Mouse (Mus musculus): ENCODE data around the gene Herc6. TPM values are rescaled to one million over a fixed set of nuclear protein-coding genes. Genes with fewer than 3 reads are reported as not detected.

Gene Herc6
- total RNA-seq (2014; rRNA removed), result 0.84 and 3.5 TPM in 2 replicates
- polyA plus RNA-seq (2015; fragmentation: Nextera tagmentation; extraction: Ambion mirVana), result 1.4 and 1.7 TPM in 2 replicates

DNA sequence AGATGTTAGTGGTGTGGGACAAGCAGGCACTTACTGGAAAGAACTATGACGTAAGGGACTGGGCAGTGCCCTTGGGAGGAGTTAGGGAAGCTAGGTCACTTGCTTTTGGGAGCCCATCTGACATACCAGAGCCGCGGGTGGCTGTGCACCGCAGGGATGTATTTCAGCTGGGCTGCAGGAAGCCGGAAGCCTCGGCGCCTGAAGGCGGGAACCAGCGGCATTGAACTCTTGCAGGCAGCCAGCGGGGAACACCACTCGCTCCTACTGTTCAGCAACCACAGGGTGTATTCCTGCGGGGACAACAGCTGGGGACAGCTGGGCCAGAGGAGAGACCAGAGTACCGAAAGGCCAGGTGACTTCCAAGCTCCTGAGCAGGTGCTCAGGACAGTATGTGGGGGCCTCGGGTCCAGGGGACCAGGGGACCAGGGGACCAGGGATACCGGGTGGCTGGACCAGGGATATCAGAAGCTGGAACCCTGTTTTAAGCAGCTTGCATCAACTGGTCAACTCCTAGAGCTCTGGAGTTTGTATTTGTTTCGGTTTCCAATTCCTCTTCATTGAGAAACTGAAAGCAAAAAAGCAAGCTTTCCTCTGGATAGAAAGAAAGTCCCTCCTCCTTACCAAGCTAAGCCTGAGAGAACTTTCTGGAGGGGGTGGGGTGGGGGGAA lies at the start of gene Herc6:
TSS of gene Herc6 (plus strand) at position 120 of the 668 bp plus-strand sequence.
- Histone ChIP-seq H3K4me3 (ENCODE audit: low read length) (peak within 1 kb of the TSS; percentile 47), H3K4me2 (ENCODE audit: low read depth, low read length) (peak within 1 kb of the TSS; percentile 80), H3K9me3 (ENCODE audit: low read length) (no peaks in the 10 kb centered on the region), H3K36me3 (ENCODE audit: insufficient read depth, low read length) (no peaks in the 10 kb centered on the region), H3K27ac (peak within 1 kb of the TSS; percentile 61; the same call in 1 of the 2 replicates), H3K27me3 (ENCODE audit: insufficient read depth, low read length) (no peaks in the 10 kb centered on the region), H3K4me1 (ENCODE audit: insufficient read depth, low read length) (no peaks in the 10 kb centered on the region), H3K9ac (replicated peaks; ENCODE audit: low read length) (peak within 1 kb of the TSS; percentile 53)
- TF ChIP-seq CTCF (IDR thresholded peaks at IDR 0.05; ENCODE audit: low read depth), result no peak
- DNase-seq (ENCODE audit: low spot score) (peak; percentile 53), ATAC-seq (peak; percentile 84)
- WGBS, result 5% methylated on average over 16 of the region's 16 CpGs

DNA sequence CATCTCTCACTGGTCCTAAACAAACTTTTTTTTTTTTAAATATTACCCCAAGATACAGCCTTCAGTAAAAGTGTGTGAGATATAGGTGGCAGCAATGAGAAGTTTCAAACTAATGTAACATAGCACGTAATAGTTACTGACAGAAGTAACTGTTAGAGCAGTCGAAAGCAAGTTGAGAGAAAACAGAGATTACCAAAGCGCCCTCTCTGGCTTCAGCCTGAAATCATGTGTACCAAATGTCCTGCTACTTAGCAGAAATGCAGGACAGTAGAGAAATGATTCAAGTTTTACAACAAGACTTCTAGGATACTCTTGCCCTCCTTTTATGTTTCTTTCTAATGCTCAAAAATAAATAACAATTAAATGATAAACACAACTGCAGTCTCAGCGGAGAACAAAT lies 49.8 kb upstream of the Herc6 start:
- Histone ChIP-seq H3K4me1 (ENCODE audit: insufficient read depth, low read length) (peaks cover 5% of the 10 kb centered on the region; the same call in 1 of the 2 replicates), H3K9ac (replicated peaks; ENCODE audit: low read length) (no peak overlapping the region), H3K4me3 (ENCODE audit: low read length) (no peak overlapping the region), H3K4me2 (ENCODE audit: low read depth, low read length) (no peak overlapping the region), H3K36me3 (ENCODE audit: insufficient read depth, low read length) (no peaks in the 10 kb centered on the region), H3K9me3 (ENCODE audit: low read length) (no peaks in the 10 kb centered on the region), H3K27me3 (ENCODE audit: insufficient read depth, low read length) (no peaks in the 10 kb centered on the region), H3K27ac (no peak overlapping the region)
- 75% methylated on average over 4 of the region's 4 CpGs for WGBS
- DNase-seq (ENCODE audit: low spot score) (no peak), ATAC-seq (no peak)
- TF ChIP-seq CTCF (IDR thresholded peaks at IDR 0.05; ENCODE audit: low read depth), result peak; percentile 19; the same call in 1 of the 2 replicates

DNA sequence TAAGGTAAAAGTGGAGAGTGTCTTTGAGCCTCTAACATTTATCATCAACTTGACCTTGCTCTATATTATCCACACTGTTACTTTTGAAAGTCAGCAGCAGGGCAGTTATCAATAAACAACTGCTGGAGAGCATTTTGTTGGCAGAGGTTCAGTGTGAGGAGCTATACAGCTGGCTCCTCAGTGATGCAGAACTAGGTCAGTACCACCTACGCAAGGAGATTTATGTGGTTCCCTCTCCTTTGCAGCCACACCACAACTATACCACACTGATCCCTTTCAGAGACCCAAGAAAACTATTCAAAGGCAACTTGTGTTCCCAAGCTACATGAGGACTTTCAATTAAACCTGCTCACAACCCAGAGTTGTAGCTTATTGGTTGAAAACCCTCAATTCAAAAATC lies 49.4 kb upstream of the Herc6 start:
- H3K4me1 ChIP-seq (ENCODE audit: insufficient read depth, low read length), result peaks cover 5% of the 10 kb centered on the region; the same call in 1 of the 2 replicates
- no peak for DNase-seq (ENCODE audit: low spot score)
- H3K9ac ChIP-seq (replicated peaks; ENCODE audit: low read length), result no peak overlapping the region
- no peak for ATAC-seq
- WGBS, result 76% methylated on average over 1 of the region's 1 CpGs
- no peak overlapping the region for H3K27ac ChIP-seq
- H3K27me3 ChIP-seq (ENCODE audit: insufficient read depth, low read length), result no peaks in the 10 kb centered on the region
- no peaks in the 10 kb centered on the region for H3K9me3 ChIP-seq (ENCODE audit: low read length)
- H3K36me3 ChIP-seq (ENCODE audit: insufficient read depth, low read length), result no peaks in the 10 kb centered on the region
- no peak for TF ChIP-seq CTCF (IDR thresholded peaks at IDR 0.05; ENCODE audit: low read depth)
- no peak overlapping the region for H3K4me2 ChIP-seq (ENCODE audit: low read depth, low read length)
- no peak overlapping the region for H3K4me3 ChIP-seq (ENCODE audit: low read length)

DNA sequence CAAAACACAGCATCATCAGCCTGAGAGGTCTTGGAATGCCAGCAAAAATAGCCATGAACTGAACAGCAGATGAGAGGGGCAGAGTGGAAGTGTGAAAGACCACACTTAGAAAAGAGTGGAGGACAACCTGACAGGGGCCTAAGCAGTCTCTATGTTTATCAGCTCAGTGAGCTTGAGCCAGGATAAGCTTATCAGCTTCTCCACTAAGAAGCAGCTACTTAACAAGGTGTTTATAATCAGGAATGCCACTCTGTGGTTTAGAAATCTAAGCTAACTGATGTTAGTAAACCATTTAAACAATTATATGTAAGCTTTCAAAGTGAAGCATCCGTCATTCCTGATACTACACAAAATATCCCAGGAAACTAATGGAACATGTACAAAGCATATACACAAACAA lies 48.8 kb upstream of the Herc6 start:
- Histone ChIP-seq H3K4me2 (ENCODE audit: low read depth, low read length) (no peak overlapping the region), H3K27ac (no peak overlapping the region), H3K4me1 (ENCODE audit: insufficient read depth, low read length) (peaks cover 5% of the 10 kb centered on the region; the same call in 1 of the 2 replicates), H3K27me3 (ENCODE audit: insufficient read depth, low read length) (no peaks in the 10 kb centered on the region), H3K4me3 (ENCODE audit: low read length) (no peak overlapping the region), H3K36me3 (ENCODE audit: insufficient read depth, low read length) (no peaks in the 10 kb centered on the region), H3K9me3 (ENCODE audit: low read length) (no peaks in the 10 kb centered on the region), H3K9ac (replicated peaks; ENCODE audit: low read length) (no peak overlapping the region)
- WGBS, result 89% methylated on average over 1 of the region's 1 CpGs
- TF ChIP-seq CTCF (IDR thresholded peaks at IDR 0.05; ENCODE audit: low read depth), result no peak
- ATAC-seq (no peak), DNase-seq (ENCODE audit: low spot score) (no peak)

DNA sequence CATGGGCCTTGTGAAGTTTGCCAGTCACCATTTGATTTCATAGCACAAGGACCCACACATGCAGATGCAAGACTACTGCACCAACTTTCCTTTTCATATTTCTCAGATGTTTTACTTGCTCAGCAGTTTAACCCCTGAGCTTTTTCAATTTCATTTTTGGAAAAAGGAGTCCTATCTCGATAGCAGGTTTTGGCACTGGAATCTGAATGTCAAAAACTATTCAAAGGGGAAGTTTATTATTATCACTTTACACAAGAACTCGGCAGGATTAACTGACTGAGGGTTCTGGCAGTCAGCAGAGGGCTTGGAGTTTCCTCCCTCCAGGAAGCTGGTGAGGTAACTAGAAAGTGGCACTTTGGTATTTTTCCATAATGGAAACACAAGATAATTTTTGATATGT lies 47.4 kb upstream of the Herc6 start:
- peak overlapping the region; percentile 62; the same call in 1 of the 2 replicates for H3K9ac ChIP-seq (replicated peaks; ENCODE audit: low read length)

DNA sequence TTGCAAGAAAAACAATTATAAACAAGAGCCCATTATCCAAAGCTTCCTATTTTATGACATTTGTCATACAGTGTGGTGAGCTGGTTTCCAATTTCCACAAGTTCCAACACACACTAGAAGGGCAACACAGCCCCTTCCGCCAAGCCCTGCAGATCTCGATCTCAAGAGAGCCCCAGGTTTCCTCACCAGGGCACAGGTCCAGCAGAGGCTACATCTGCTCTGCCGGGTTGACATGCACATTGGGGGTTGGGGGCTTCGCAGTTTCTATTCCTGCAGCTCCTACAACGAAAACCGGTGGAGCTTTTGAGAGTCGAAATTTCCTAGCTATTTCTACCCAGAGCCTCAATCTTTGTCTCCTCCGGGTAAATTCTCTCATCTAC lies 46.6 kb upstream of the Herc6 start:
- Histone ChIP-seq H3K4me3 (ENCODE audit: low read length) (peak overlapping the region; percentile 57), H3K4me2 (ENCODE audit: low read depth, low read length) (peak overlapping the region; percentile 81), H3K9me3 (ENCODE audit: low read length) (no peaks in the 10 kb centered on the region), H3K36me3 (ENCODE audit: insufficient read depth, low read length) (no peaks in the 10 kb centered on the region), H3K9ac (replicated peaks; ENCODE audit: low read length) (peak overlapping the region; percentile 62), H3K4me1 (ENCODE audit: insufficient read depth, low read length) (peaks cover 5% of the 10 kb centered on the region; the same call in 1 of the 2 replicates), H3K27me3 (ENCODE audit: insufficient read depth, low read length) (no peaks in the 10 kb centered on the region), H3K27ac (peak overlapping the region; percentile 83)
- no peak for ATAC-seq
- DNase-seq (ENCODE audit: low spot score), result peak; percentile 50
- under 1% methylated on average over 8 of the region's 8 CpGs for WGBS
- no peak for TF ChIP-seq CTCF (IDR thresholded peaks at IDR 0.05; ENCODE audit: low read depth)

More for the DNA sequence above, 47.4 kb upstream of the Herc6 start:
- Histone ChIP-seq H3K4me3 (ENCODE audit: low read length) (peak overlapping the region; percentile 57), H3K27ac (no peak overlapping the region), H3K36me3 (ENCODE audit: insufficient read depth, low read length) (no peaks in the 10 kb centered on the region), H3K27me3 (ENCODE audit: insufficient read depth, low read length) (no peaks in the 10 kb centered on the region), H3K9me3 (ENCODE audit: low read length) (no peaks in the 10 kb centered on the region), H3K4me1 (ENCODE audit: insufficient read depth, low read length) (peaks cover 5% of the 10 kb centered on the region; the same call in 1 of the 2 replicates), H3K4me2 (ENCODE audit: low read depth, low read length) (peak overlapping the region; percentile 81)
- ATAC-seq (no peak), DNase-seq (ENCODE audit: low spot score) (no peak)
- TF ChIP-seq CTCF (IDR thresholded peaks at IDR 0.05; ENCODE audit: low read depth), result no peak
- 55% methylated on average over 2 of the region's 2 CpGs for WGBS
